Mouse (Mus musculus): ENCODE measurements at regions not wholly inside any gene's neighbourhood (a gene's known extent, or its start where the extent isn't known, plus 50 kb on each side); places are given as distances from the start of the nearest gene placed in this dataset.

DNA sequence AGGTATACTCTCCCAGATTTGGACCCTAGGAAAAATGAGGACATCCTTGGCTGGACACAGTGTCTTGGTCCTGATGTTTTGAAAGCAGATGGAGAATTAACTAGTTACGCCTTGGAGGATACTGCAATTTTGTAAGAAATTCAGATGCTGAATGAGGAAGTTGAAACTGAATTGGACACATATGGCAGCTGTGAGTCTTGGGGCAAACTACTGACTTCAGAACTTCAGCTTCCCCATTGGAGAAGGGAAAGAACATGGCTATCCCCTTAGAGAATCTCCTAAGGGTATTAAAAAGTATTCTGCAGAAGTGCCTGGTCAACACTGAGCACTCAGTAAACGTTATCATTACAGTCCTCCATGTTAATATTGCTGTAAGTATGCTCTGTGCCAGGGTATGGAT, 283.9 kb downstream of the Maf start:
- H3K27ac ChIP-seq (ENCODE audit: low read length), result no peak overlapping the region
- no peaks in the 10 kb centered on the region for H3K9me3 ChIP-seq (ENCODE audit: low read length)
- no peak overlapping the region for H3K4me3 ChIP-seq (ENCODE audit: low read length)
- no peak overlapping the region for H3K4me2 ChIP-seq (replicated peaks; ENCODE audit: low read depth, low read length)
- no peaks in the 10 kb centered on the region for H3K27me3 ChIP-seq (ENCODE audit: insufficient read depth, low read length)
- H3K36me3 ChIP-seq (ENCODE audit: insufficient read depth, low read length), result no peaks in the 10 kb centered on the region
- H3K4me1 ChIP-seq (ENCODE audit: insufficient read depth, low read length), result no peaks in the 10 kb centered on the region
- 84% methylated on average over 2 of the region's 2 CpGs for WGBS
- H3K9ac ChIP-seq (replicated peaks; ENCODE audit: low read length), result no peak overlapping the region
- ATAC-seq (ENCODE audit: low FRiP score, low TSS enrichment), result no peak

DNA sequence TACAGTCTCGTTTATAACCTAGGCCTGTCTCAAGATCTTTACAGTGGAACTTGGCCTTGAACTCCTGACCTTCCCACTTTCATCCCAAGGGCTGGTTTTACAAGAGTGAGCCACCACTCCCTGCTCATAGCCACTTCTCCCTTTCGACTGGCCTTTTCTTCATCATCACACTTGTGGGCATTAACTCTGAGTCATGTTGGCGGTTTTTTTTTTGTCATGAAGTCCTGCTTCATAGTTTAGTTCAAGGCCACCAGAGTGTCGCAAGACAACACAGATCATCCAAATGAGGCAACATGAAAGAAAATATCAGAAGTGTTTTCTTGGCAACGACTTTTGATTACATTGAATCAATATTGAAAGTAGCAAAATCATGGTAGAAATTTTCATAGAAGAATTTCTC, 284.5 kb downstream of the Maf start:
- no peaks in the 10 kb centered on the region for H3K4me1 ChIP-seq (ENCODE audit: insufficient read depth, low read length)
- no peak overlapping the region for H3K27ac ChIP-seq (ENCODE audit: low read length)
- 85% methylated on average over 5 of the region's 5 CpGs for WGBS
- no peaks in the 10 kb centered on the region for H3K27me3 ChIP-seq (ENCODE audit: insufficient read depth, low read length)
- H3K4me3 ChIP-seq (ENCODE audit: low read length), result no peak overlapping the region
- H3K36me3 ChIP-seq (ENCODE audit: insufficient read depth, low read length), result no peaks in the 10 kb centered on the region
- H3K4me2 ChIP-seq (replicated peaks; ENCODE audit: low read depth, low read length), result no peak overlapping the region
- H3K9ac ChIP-seq (replicated peaks; ENCODE audit: low read length), result no peak overlapping the region
- H3K9me3 ChIP-seq (ENCODE audit: low read length), result no peaks in the 10 kb centered on the region
- ATAC-seq (ENCODE audit: low FRiP score, low TSS enrichment), result no peak

DNA sequence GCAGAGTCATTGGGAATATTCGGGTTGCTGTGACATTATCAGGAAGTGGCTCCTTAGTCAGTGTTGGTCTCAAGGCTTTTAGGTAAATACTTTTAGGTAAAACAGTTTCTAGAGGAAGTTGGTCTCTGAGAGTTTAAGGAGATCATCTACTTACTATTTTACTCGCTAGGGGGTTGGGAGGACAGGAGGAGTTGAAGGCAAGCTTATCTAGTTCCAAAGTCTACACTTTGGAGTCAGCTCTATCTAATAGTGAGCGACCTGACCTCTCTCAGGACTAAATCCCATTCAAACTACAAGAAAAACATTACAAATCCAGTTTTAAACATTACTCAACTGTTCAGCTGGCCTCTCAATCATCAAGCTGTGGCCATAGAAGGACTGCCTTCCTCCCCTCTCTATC, 287.1 kb downstream of the Maf start:
- Histone ChIP-seq H3K9ac (replicated peaks; ENCODE audit: low read length) (no peak overlapping the region), H3K4me3 (ENCODE audit: low read length) (no peak overlapping the region), H3K27ac (ENCODE audit: low read length) (no peak overlapping the region), H3K4me1 (ENCODE audit: insufficient read depth, low read length) (no peaks in the 10 kb centered on the region), H3K27me3 (ENCODE audit: insufficient read depth, low read length) (no peaks in the 10 kb centered on the region), H3K36me3 (ENCODE audit: insufficient read depth, low read length) (no peaks in the 10 kb centered on the region), H3K4me2 (replicated peaks; ENCODE audit: low read depth, low read length) (no peak overlapping the region), H3K9me3 (ENCODE audit: low read length) (no peaks in the 10 kb centered on the region)
- no peak for ATAC-seq (ENCODE audit: low FRiP score, low TSS enrichment)
- WGBS, result 76% methylated on average over 3 of the region's 3 CpGs

DNA sequence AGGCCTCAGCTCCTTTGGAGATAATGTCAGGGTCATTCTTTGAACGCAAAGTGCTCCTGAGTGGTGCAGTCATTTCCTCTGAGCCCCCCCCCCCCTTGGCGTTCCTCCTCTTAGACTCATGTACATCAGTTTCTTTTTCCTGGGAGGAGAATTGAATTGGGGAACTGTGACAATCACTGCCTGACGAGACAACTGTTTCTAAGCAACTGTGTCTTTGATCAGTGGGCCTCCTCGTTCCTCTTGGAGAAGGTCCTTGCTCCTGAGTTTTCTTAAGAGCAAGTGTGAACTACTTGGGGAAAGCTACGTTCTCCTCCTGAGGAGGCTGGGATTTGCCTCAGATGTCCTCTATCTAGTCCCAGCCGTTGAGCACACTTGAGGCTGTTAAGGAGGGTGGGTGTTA, 287.5 kb downstream of the Maf start:
- 46% methylated on average over 6 of the region's 6 CpGs for WGBS
- no peak overlapping the region for H3K27ac ChIP-seq (ENCODE audit: low read length)
- H3K27me3 ChIP-seq (ENCODE audit: insufficient read depth, low read length), result no peaks in the 10 kb centered on the region
- H3K36me3 ChIP-seq (ENCODE audit: insufficient read depth, low read length), result no peaks in the 10 kb centered on the region
- no peak overlapping the region for H3K9ac ChIP-seq (replicated peaks; ENCODE audit: low read length)
- no peak overlapping the region for H3K4me3 ChIP-seq (ENCODE audit: low read length)
- H3K4me2 ChIP-seq (replicated peaks; ENCODE audit: low read depth, low read length), result no peak overlapping the region
- no peaks in the 10 kb centered on the region for H3K4me1 ChIP-seq (ENCODE audit: insufficient read depth, low read length)
- no peaks in the 10 kb centered on the region for H3K9me3 ChIP-seq (ENCODE audit: low read length)
- no peak for ATAC-seq (ENCODE audit: low FRiP score, low TSS enrichment)

DNA sequence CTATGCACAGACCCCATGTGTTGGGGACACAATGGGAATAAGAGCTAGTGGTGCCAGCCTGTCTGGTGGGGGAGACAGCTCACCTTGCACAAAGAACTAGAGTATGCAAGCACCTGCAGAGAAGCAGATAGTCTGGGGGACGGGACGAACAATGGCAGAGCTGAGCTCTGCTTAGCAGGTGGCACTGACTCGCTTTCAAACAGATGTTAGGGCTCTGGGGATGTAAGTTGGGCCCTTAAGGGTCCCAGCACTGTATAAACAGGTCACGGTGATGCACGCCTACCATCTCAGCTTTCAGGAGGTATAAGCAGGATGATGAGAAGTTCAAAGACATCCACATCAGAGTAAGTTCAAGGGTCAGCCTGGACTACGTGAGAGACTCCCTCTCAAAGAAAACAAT, 289.5 kb downstream of the Maf start:
- Histone ChIP-seq H3K4me2 (replicated peaks; ENCODE audit: low read depth, low read length) (no peak overlapping the region), H3K9ac (replicated peaks; ENCODE audit: low read length) (no peak overlapping the region), H3K27me3 (ENCODE audit: insufficient read depth, low read length) (no peaks in the 10 kb centered on the region), H3K4me1 (ENCODE audit: insufficient read depth, low read length) (peaks cover 5% of the 10 kb centered on the region), H3K36me3 (ENCODE audit: insufficient read depth, low read length) (no peaks in the 10 kb centered on the region), H3K4me3 (ENCODE audit: low read length) (no peak overlapping the region), H3K27ac (ENCODE audit: low read length) (no peak overlapping the region), H3K9me3 (ENCODE audit: low read length) (no peaks in the 10 kb centered on the region)
- WGBS, result 54% methylated on average over 6 of the region's 6 CpGs
- no peak for ATAC-seq (ENCODE audit: low FRiP score, low TSS enrichment)

DNA sequence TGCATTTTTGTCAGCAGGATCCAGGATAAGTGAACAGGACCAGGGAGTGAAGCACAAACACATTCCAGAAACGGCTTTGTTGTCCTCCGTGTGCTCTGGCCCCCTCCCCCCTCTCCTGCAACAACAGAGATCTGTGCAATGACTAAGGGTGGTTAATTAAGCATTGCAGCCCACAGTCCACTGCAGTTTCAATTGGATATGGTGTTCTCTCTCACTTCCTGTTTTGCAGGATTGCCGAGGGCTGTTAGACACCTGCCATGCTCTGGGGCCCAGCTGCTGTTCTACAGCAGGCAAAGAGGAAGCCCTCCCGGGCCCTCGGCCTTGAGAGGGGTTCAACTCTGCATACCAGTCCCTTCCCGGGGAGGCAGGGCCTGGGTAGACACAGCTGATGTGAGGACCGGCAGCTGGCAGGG, 293.5 kb downstream of the Maf start:
- Histone ChIP-seq H3K9me3 (ENCODE audit: low read length) (no peaks in the 10 kb centered on the region), H3K4me1 (ENCODE audit: insufficient read depth, low read length) (peaks cover 5% of the 10 kb centered on the region), H3K27me3 (ENCODE audit: insufficient read depth, low read length) (no peaks in the 10 kb centered on the region; the same call in 1 of the 2 replicates), H3K4me2 (replicated peaks; ENCODE audit: low read depth, low read length) (no peak overlapping the region), H3K9ac (replicated peaks; ENCODE audit: low read length) (peak overlapping the region; percentile 36; the same call in 1 of the 2 replicates), H3K36me3 (ENCODE audit: insufficient read depth, low read length) (no peaks in the 10 kb centered on the region), H3K4me3 (ENCODE audit: low read length) (no peak overlapping the region), H3K27ac (ENCODE audit: low read length) (peak overlapping the region; percentile 35; the same call in 1 of the 2 replicates)
- ATAC-seq (ENCODE audit: low FRiP score, low TSS enrichment), result peak; percentile 91
- 15% methylated on average over 7 of the region's 7 CpGs for whole genome bisulfite sequencing

DNA sequence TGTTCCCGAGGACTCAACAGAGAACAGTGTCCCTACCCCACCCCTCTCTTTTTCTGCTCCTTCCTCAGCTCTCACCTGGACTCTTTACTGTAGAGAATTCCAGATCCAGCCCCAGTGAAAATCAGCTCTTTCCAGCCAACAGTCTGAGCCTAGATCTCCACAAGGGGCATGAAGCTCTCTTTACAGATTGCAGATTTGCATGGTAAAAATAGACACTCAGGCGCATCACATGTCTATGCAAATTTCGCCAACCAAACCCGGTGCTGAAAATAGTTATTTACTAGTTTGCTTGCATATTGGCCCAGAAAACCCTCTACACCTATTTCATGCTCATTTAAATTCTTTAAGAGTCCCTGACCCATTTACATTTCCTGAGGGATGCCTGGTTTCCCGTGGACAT, 295.8 kb downstream of the Maf start:
- no peaks in the 10 kb centered on the region; the same call in 1 of the 2 replicates for H3K27me3 ChIP-seq (ENCODE audit: insufficient read depth, low read length)
- no peaks in the 10 kb centered on the region for H3K36me3 ChIP-seq (ENCODE audit: insufficient read depth, low read length)
- H3K9me3 ChIP-seq (ENCODE audit: low read length), result peaks cover 7% of the 10 kb centered on the region
- H3K4me3 ChIP-seq (ENCODE audit: low read length), result no peak overlapping the region
- H3K9ac ChIP-seq (replicated peaks; ENCODE audit: low read length), result no peak overlapping the region
- no peak overlapping the region for H3K4me2 ChIP-seq (replicated peaks; ENCODE audit: low read depth, low read length)
- H3K27ac ChIP-seq (ENCODE audit: low read length), result no peak overlapping the region
- peaks cover 5% of the 10 kb centered on the region for H3K4me1 ChIP-seq (ENCODE audit: insufficient read depth, low read length)
- ATAC-seq (ENCODE audit: low FRiP score, low TSS enrichment), result no peak
- WGBS, result 83% methylated on average over 5 of the region's 5 CpGs

DNA sequence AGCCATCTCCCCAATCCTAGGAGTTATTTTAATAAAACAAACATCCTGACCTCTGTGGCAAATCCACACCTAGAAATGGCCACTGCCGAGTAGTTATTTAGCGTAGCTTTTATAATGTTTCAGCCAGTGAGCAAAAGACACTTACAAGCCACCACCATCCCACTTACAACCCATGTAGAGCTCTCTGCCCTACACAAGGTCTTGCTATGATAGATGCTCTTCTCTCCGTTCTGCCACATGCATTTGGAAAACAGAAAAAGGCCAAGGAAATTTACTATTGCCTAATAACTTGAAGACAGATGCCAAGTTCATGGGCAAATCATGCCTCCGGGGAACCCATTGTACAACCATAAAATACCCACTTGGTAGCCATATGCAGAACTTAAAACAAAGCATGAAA, 296.5 kb downstream of the Maf start:
- Histone ChIP-seq H3K27me3 (ENCODE audit: insufficient read depth, low read length) (no peaks in the 10 kb centered on the region; the same call in 1 of the 2 replicates), H3K9ac (replicated peaks; ENCODE audit: low read length) (no peak overlapping the region), H3K27ac (ENCODE audit: low read length) (no peak overlapping the region), H3K4me1 (ENCODE audit: insufficient read depth, low read length) (peaks cover 5% of the 10 kb centered on the region), H3K36me3 (ENCODE audit: insufficient read depth, low read length) (no peaks in the 10 kb centered on the region), H3K9me3 (ENCODE audit: low read length) (peaks cover 7% of the 10 kb centered on the region), H3K4me3 (ENCODE audit: low read length) (no peak overlapping the region), H3K4me2 (replicated peaks; ENCODE audit: low read depth, low read length) (no peak overlapping the region)
- ATAC-seq (ENCODE audit: low FRiP score, low TSS enrichment), result no peak
- WGBS, result 94% methylated on average over 4 of the region's 4 CpGs

DNA sequence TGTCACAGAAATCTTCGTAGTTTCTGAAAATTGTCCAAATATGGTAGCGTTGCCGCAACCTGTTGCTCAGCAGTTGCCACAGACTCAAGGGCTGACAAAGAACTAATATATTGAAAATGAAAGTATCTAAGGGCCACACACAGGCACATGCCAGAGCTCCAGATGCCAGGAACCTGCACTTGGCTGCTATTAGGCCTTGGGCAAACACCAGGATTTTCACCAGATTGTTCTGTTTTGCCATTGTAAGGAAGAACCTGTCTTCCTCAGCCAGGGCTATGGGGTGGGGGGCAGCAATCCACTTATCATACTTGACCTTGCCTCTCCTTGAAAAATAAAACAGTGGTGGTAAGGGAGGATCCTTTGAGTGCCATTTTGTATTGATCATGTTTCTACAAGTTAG, 297.4 kb downstream of the Maf start:
- peaks cover 7% of the 10 kb centered on the region for H3K9me3 ChIP-seq (ENCODE audit: low read length)
- H3K4me1 ChIP-seq (ENCODE audit: insufficient read depth, low read length), result peaks cover 5% of the 10 kb centered on the region
- no peak overlapping the region for H3K9ac ChIP-seq (replicated peaks; ENCODE audit: low read length)
- H3K36me3 ChIP-seq (ENCODE audit: insufficient read depth, low read length), result no peaks in the 10 kb centered on the region
- H3K27ac ChIP-seq (ENCODE audit: low read length), result no peak overlapping the region
- H3K4me3 ChIP-seq (ENCODE audit: low read length), result no peak overlapping the region
- no peaks in the 10 kb centered on the region; the same call in 1 of the 2 replicates for H3K27me3 ChIP-seq (ENCODE audit: insufficient read depth, low read length)
- no peak overlapping the region for H3K4me2 ChIP-seq (replicated peaks; ENCODE audit: low read depth, low read length)
- no peak for ATAC-seq (ENCODE audit: low FRiP score, low TSS enrichment)
- WGBS, result 94% methylated on average over 3 of the region's 3 CpGs

DNA sequence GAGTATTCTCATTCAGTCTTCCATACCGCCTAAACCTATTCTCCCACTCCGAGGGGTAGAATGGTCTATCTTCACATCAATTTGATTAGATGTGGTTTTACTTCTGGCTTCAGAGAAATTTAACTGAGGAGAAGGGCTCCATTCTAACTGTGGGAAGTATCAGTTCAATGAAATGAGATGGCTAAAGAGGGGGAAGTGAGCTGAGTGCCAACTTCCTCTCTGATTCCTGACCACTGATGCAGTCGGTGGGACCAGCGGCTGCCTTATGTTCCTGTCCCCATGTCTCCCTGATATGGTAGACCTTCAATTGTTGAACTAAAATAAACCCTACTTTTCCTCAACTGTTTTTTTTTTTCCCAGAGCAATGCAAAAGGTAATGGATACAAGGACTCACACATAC, 300.1 kb downstream of the Maf start:
- H3K4me2 ChIP-seq (replicated peaks; ENCODE audit: low read depth, low read length), result no peak overlapping the region
- H3K4me3 ChIP-seq (ENCODE audit: low read length), result no peak overlapping the region
- no peak overlapping the region for H3K27ac ChIP-seq (ENCODE audit: low read length)
- H3K36me3 ChIP-seq (ENCODE audit: insufficient read depth, low read length), result no peaks in the 10 kb centered on the region
- 85% methylated on average over 4 of the region's 4 CpGs for WGBS
- H3K9ac ChIP-seq (replicated peaks; ENCODE audit: low read length), result no peak overlapping the region
- H3K4me1 ChIP-seq (ENCODE audit: insufficient read depth, low read length), result no peaks in the 10 kb centered on the region
- H3K9me3 ChIP-seq (ENCODE audit: low read length), result peaks cover 7% of the 10 kb centered on the region
- no peak for ATAC-seq (ENCODE audit: low FRiP score, low TSS enrichment)
- H3K27me3 ChIP-seq (ENCODE audit: insufficient read depth, low read length), result no peaks in the 10 kb centered on the region; the same call in 1 of the 2 replicates

DNA sequence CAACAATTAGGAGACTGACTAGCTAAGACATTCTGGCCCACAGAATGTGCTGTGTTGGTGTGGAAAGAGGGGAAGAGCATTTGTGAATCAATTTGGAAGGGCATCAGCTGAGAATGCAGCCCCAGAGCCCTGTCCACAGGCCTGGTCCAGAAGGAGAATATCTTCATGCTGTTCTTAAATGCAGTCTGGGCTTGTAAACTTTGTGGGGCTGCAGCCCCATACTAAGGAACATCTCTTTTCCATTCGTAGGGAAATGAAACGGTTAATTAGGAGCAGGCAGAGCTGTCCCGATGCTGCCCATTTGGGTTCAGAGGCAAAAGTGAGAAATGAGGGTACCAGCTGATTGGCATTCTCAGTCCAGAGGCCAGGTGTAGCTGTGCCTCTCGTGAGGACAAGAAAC, 304.0 kb downstream of the Maf start:
- no peaks in the 10 kb centered on the region for H3K4me1 ChIP-seq (ENCODE audit: insufficient read depth, low read length)
- peaks cover 7% of the 10 kb centered on the region for H3K9me3 ChIP-seq (ENCODE audit: low read length)
- no peak overlapping the region for H3K4me3 ChIP-seq (ENCODE audit: low read length)
- 69% methylated on average over 4 of the region's 4 CpGs for WGBS
- H3K27ac ChIP-seq (ENCODE audit: low read length), result no peak overlapping the region
- no peak overlapping the region for H3K9ac ChIP-seq (replicated peaks; ENCODE audit: low read length)
- no peaks in the 10 kb centered on the region for H3K36me3 ChIP-seq (ENCODE audit: insufficient read depth, low read length)
- ATAC-seq (ENCODE audit: low FRiP score, low TSS enrichment), result no peak
- no peak overlapping the region for H3K4me2 ChIP-seq (replicated peaks; ENCODE audit: low read depth, low read length)
- H3K27me3 ChIP-seq (ENCODE audit: insufficient read depth, low read length), result no peaks in the 10 kb centered on the region

All from kidney, embryonic 16.5 days (tissue).